ENCODE assay signal across 13 mouse cellular contexts in the genomic region with DNA sequence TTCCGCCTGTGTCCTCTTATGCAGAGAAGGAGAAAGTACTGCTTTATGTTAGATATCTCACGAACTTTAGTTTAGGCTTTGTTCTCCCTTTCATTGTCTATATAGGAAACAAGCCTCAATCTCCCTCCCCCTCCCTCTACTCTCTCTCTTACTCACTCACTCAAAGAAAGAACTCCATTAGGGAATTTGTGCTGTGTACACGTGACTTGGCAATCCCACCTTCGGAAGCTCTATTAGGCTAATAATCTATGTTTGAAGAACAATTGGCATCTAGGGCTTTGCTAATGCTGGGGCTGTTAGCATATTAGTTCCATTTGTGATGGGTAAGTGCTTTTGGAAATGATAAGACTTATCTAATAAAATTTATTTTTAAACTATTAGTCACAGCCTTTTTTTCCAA.
"Had no signal": no experiment of that assay in that cellular context is flagged by ENCODE, and none has a peak within 500 bp of the region (broad histone marks: within the 10 kb centered on the region; RNA-seq: fewer than 3 reads in every experiment).

No protein-coding gene starts in this region.

- ATAC-seq: liver, embryonic 12.5 days had no signal

- H3K36me3 ChIP-seq: kidney, embryonic 15.5 days; limb, embryonic 15.5 days; liver, embryonic 12.5 days; lung, embryonic 15.5 days; neural tube, embryonic 12.5 days had no signal

- H3K4me1 ChIP-seq: liver, embryonic 12.5 days; lung, embryonic 15.5 days; neural tube, embryonic 12.5 days had no signal

- H3K27me3 ChIP-seq: kidney, embryonic 15.5 days; limb, embryonic 15.5 days; liver, embryonic 12.5 days; lung, embryonic 15.5 days; neural tube, embryonic 12.5 days had no signal

- H3K9me3 ChIP-seq: kidney, embryonic 15.5 days; limb, embryonic 15.5 days; liver, embryonic 12.5 days; lung, embryonic 15.5 days; neural tube, embryonic 12.5 days had no signal

- H3K9ac ChIP-seq: kidney, embryonic 15.5 days; limb, embryonic 15.5 days; liver, embryonic 12.5 days; lung, embryonic 15.5 days; neural tube, embryonic 12.5 days had no signal

- H3K27ac ChIP-seq: kidney, embryonic 15.5 days; limb, embryonic 15.5 days; liver, embryonic 12.5 days; lung, embryonic 15.5 days; neural tube, embryonic 12.5 days had no signal

- H3K4me3 ChIP-seq: kidney, embryonic 15.5 days; limb, embryonic 15.5 days; liver, embryonic 12.5 days; lung, embryonic 15.5 days; myocyte; neural tube, embryonic 12.5 days had no signal

- DNase-seq: kidney, adult 2 months; kidney, postnatal 14 days; layer of hippocampus, postnatal 36 days; lung, postnatal 14 days; right cerebral cortex, adult 18-20 months; right cerebral cortex, postnatal 25 days; thymus, postnatal 36 days had no signal

- H3K4me2 ChIP-seq: kidney, embryonic 15.5 days; limb, embryonic 15.5 days; liver, embryonic 12.5 days; lung, embryonic 15.5 days; neural tube, embryonic 12.5 days had no signal
